Mouse (Mus musculus) myocyte (in vitro differentiated cells): Measurements from ENCODE around the gene Cxcl14.

Source experiments
- CEBPB ChIP-seq: IDR thresholded peaks from 2 replicates; pipeline ENCODE4 v1.6.1; 2011; ENCODE audit warnings: mild to moderate bottlenecking, moderate library complexity; ENCODE audit not compliant: poor library complexity, insufficient read depth, severe bottlenecking
- MAX ChIP-seq: IDR thresholded peaks from one replicate; pipeline ENCODE4 v1.6.1; 2011; ENCODE audit warnings: low read depth, mild to moderate bottlenecking, control low read depth
- MYOD1 ChIP-seq, 3 experiments: IDR thresholded peaks; one replicate each; pipeline ENCODE4 v1.6.1; 2011; ENCODE audit warnings: control low read depth in 2 of 3, low read depth in 2 of 3, mild to moderate bottlenecking in 2 of 3, moderate library complexity in 1 of 3; ENCODE audit not compliant: insufficient read length in 2 of 3, control insufficient read depth in 1 of 3
- MYOG ChIP-seq, 3 experiments: IDR thresholded peaks; one replicate each; pipeline ENCODE4 v1.6.1; 2011; ENCODE audit warnings: control low read depth in 2 of 3, low read depth in 2 of 3, mild to moderate bottlenecking in 2 of 3; ENCODE audit not compliant: insufficient read length in 2 of 3, control insufficient read depth in 1 of 3, insufficient read depth in 1 of 3
- POLR2A ChIP-seq: IDR thresholded peaks from one replicate; pipeline ENCODE4 v1.6.1; 2011; ENCODE audit warnings: low read depth, mild to moderate bottlenecking, control low read depth, moderate library complexity; ENCODE audit not compliant: insufficient read length
- POLR2AphosphoS2 ChIP-seq: IDR thresholded peaks from one replicate; pipeline ENCODE4 v1.6.1; 2011; ENCODE audit warnings: low read depth, control low read depth; ENCODE audit not compliant: insufficient read length
- USF1 ChIP-seq: IDR thresholded peaks from one replicate; pipeline ENCODE4 v1.6.1; 2011; ENCODE audit warnings: low read depth, mild to moderate bottlenecking, control low read depth, moderate library complexity

- TF ChIP-seq POLR2AphosphoS2 (no peak), MAX (no peak), POLR2A (no peak), MYOD1 (IDR thresholded peaks at IDR 0.05; ENCODE audit: control insufficient read depth in 1 of 3, insufficient read length in 2 of 3, low read depth in 2 of 3) (no peak), CEBPB (no peak), MYOG (IDR thresholded peaks at IDR 0.05; ENCODE audit: control insufficient read depth in 1 of 3, insufficient read depth in 1 of 3, insufficient read length in 2 of 3, low read depth in 2 of 3) (no peak), USF1 (no peak)
These were observed 787 bp downstream of the Cxcl14 start for GRCm38 (mm10) chr13:56295586-56295942.
